12 mouse cellular contexts compared by ENCODE assay signal in the genomic region with DNA sequence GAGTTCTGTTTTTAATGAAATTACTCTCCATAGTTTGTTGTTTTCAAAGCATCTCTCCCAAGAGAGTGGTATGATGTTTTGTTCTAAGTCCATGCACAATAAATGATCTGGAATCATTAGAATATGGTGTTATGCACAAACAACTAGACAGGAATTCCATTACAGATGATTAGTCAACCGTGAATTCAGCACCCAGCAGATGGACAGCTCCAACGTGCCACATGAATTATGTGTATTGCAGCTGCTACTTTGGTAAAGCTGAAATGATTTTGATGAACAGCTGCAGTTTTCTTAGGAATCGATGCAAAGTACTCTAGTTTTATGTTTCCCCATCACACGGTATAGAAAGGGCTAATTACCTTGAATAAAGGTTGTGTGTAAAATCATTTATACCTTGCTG.
DNase-seq lines count a peak whose midpoint lies in the region; ATAC-seq and TF ChIP-seq lines count a peak whose summit lies in the region.
"Had no signal": no experiment of that assay in that cellular context is flagged by ENCODE, and none has a peak within 500 bp of the region (broad histone marks: within the 10 kb centered on the region; RNA-seq: fewer than 3 reads in every experiment).

No protein-coding gene starts in this region.

- DNase-seq in heart, postnatal 10 days: peak; percentile 10 to 18
- DNase-seq in heart, adult 2 months: no peak
- DNase-seq in neural tube, embryonic 10.5 days (ENCODE audit: extremely low spot score, low spot score): peak; percentile 32
- DNase-seq in embryo, embryonic 10 days (ENCODE audit: low spot score): peak; percentile 63
- DNase-seq in left cerebral cortex, adult 9 months (ENCODE audit: low spot score in 2 of 2): no peak
- no peak for DNase-seq in cerebellum, adult 9-11 months

- intact Hi-C loops in heart, postnatal 10 days (cut with DNase I): no loop called here
- intact Hi-C loops in heart, adult 2 months (cut with DNase I): no loop called here

- WGBS in heart, adult 2 months: 48% methylated on average over 4 of the region's 4 CpGs
- 27% methylated on average over 4 of the region's 4 CpGs for WGBS in neural tube, embryonic 15.5 days
- 27% methylated on average over 4 of the region's 4 CpGs for WGBS in neural tube, embryonic 14.5 days

- no peaks in the 10 kb centered on the region for H3K4me1 ChIP-seq in heart, adult 2 months (ENCODE audit: control insufficient read depth, insufficient read depth, low read length)
- no peaks in the 10 kb centered on the region for H3K4me1 ChIP-seq in neural tube, embryonic 15.5 days
- no peaks in the 10 kb centered on the region for H3K4me1 ChIP-seq in neural tube, embryonic 14.5 days (ENCODE audit: control insufficient read depth, insufficient read depth, low read length)
- H3K4me1 ChIP-seq: liver, embryonic 15.5 days; neural tube, embryonic 12.5 days; stomach, embryonic 15.5 days had no signal

- H3K79me2 ChIP-seq in heart, adult 2 months (replicated peaks; ENCODE audit: control insufficient read depth, insufficient read depth, low read length): no peaks in the 10 kb centered on the region

- H3K4me2 ChIP-seq in neural tube, embryonic 15.5 days: no peak overlapping the region
- no peak overlapping the region for H3K4me2 ChIP-seq in neural tube, embryonic 14.5 days (ENCODE audit: low read depth, low read length)
- H3K4me2 ChIP-seq: liver, embryonic 15.5 days; neural tube, embryonic 12.5 days; stomach, embryonic 15.5 days had no signal

- H3K27ac ChIP-seq in heart, adult 2 months: no peak overlapping the region
- no peak overlapping the region for H3K27ac ChIP-seq in neural tube, embryonic 15.5 days (replicated peaks)
- H3K27ac ChIP-seq in neural tube, embryonic 14.5 days (ENCODE audit: low read depth, low read length): no peak overlapping the region
- H3K27ac ChIP-seq: liver, embryonic 15.5 days; neural tube, embryonic 12.5 days; stomach, embryonic 15.5 days had no signal

- TF ChIP-seq CTCF in heart, adult 2 months (IDR thresholded peaks at IDR 0.05): no peak

- no peak for TF ChIP-seq EP300 in heart, adult 2 months (IDR thresholded peaks at IDR 0.05; ENCODE audit: insufficient read depth, low read depth, low read length)

- no peak overlapping the region for H3K4me3 ChIP-seq in heart, adult 2 months
- no peak overlapping the region for H3K4me3 ChIP-seq in neural tube, embryonic 15.5 days (replicated peaks)
- H3K4me3 ChIP-seq in neural tube, embryonic 14.5 days (ENCODE audit: low read depth, low read length): no peak overlapping the region
- H3K4me3 ChIP-seq: liver, embryonic 15.5 days; neural tube, embryonic 12.5 days; stomach, embryonic 15.5 days had no signal

- H3K36me3 ChIP-seq in heart, adult 2 months (ENCODE audit: control insufficient read depth, insufficient read depth, low read length): no peaks in the 10 kb centered on the region
- H3K36me3 ChIP-seq in neural tube, embryonic 15.5 days: no peaks in the 10 kb centered on the region
- no peaks in the 10 kb centered on the region for H3K36me3 ChIP-seq in neural tube, embryonic 14.5 days (ENCODE audit: control insufficient read depth, insufficient read depth, low read length)
- H3K36me3 ChIP-seq: liver, embryonic 15.5 days; neural tube, embryonic 12.5 days; stomach, embryonic 15.5 days had no signal

- H3K9me3 ChIP-seq in neural tube, embryonic 15.5 days (replicated peaks): no peaks in the 10 kb centered on the region
- H3K9me3 ChIP-seq in neural tube, embryonic 14.5 days (ENCODE audit: control insufficient read depth, low read length): no peaks in the 10 kb centered on the region
- H3K9me3 ChIP-seq: liver, embryonic 15.5 days; neural tube, embryonic 12.5 days; stomach, embryonic 15.5 days had no signal

- TF ChIP-seq POLR2A in heart, adult 2 months (IDR thresholded peaks at IDR 0.05; ENCODE audit: insufficient read depth, low read depth, low read length): no peak

- no peaks in the 10 kb centered on the region for H3K27me3 ChIP-seq in heart, adult 2 months (ENCODE audit: control insufficient read depth, insufficient read depth, low read length)
- no peaks in the 10 kb centered on the region for H3K27me3 ChIP-seq in neural tube, embryonic 15.5 days (replicated peaks)
- H3K27me3 ChIP-seq in neural tube, embryonic 14.5 days (ENCODE audit: control insufficient read depth, insufficient read depth, low read length): no peaks in the 10 kb centered on the region
- H3K27me3 ChIP-seq: liver, embryonic 15.5 days; neural tube, embryonic 12.5 days; stomach, embryonic 15.5 days had no signal

- H3K9ac ChIP-seq in heart, adult 2 months (ENCODE audit: low read depth, low read length): no peak overlapping the region
- no peak overlapping the region for H3K9ac ChIP-seq in neural tube, embryonic 15.5 days (replicated peaks)
- H3K9ac ChIP-seq in neural tube, embryonic 14.5 days (replicated peaks; ENCODE audit: low read depth, low read length): no peak overlapping the region
- H3K9ac ChIP-seq: liver, embryonic 15.5 days; neural tube, embryonic 12.5 days; stomach, embryonic 15.5 days had no signal

- no peak for ATAC-seq in neural tube, embryonic 15.5 days (ENCODE audit: low FRiP score)
- peak; percentile 49; the same call in 1 of the 2 replicates for ATAC-seq in neural tube, embryonic 14.5 days (ENCODE audit: low read depth)
- ATAC-seq: intestine, postnatal 0 days had no signal

Comparison
In these comparisons a context has a peak if more than half of its experiments do, and no peak if none do; other contexts are left out.
1. DNase-seq: peak in heart, postnatal 10 days (2 of 2), neural tube, embryonic 10.5 days (single experiment) and embryo, embryonic 10 days (single experiment); none in heart, adult 2 months (0 of 2), left cerebral cortex, adult 9 months (0 of 2) and cerebellum, adult 9-11 months (single experiment).